Mouse (Mus musculus) cerebellum, adult 9-10 months (tissue): Measurements from ENCODE around the gene Rara.
"Not testable (repeated sequence)": the region's sequence is repeated elsewhere in the genome, so short reads cannot be mapped to it uniquely, and the experiment has no call there.

ENCODE experiments used
- DNase-seq: peaks from one replicate; pipeline ENCODE4 v3.0.0; 2022

The Rara gene

DNA sequence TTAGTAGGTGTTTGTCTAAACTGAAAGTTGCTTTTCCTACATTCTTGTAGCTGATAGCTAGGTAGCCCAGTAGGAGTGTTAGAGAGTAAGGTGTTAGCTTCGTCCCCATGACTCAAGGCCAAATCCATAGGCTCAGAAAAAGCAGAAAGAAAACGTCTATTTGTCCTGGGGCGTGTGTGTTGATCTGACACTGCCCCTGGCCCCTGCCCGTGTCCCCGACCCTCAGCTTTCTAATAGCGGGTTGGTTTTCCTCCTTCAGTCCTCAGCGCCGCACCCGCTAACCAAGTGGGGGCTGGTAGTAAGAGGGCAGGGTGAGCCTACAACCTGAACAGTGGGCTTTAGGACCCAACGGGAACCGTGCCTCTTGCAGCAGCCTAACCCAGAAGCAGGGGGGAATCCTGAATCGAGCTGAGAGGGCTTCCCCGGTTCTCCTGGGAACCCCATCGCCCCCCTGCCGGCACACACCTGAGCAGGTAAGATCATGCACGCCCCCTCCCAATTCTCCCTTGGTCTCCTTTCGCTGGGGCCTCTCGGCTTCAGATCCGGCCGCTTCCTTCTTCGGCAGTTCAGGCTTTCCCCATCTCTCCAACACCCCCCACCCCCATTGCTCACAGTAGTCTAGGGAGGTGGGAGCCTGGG lies at the start of gene Rara:
TSS of gene Rara (plus strand) at position 381 of the 639 bp plus-strand sequence.
- DNase-seq = peak; percentile 77

DNA sequence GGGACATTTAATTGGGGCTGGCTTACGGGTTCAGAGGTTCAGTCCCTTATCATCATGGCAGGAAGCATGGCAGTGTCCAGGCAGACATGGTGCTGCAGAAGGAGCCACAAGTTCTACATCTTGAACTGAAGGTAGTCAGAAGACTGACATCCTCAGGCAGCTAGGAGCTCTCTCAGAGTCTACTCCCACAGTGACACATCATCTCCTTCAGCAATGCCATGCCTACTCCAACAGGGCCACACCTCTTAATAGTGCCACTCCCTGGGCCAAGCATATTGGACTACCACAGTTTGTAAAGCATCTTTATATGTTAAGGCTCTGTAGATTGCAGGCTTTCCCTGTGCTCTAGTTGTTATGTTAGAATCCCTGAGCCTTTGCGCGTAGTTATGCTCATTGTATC lies 39.9 kb upstream of the Rara start:
- no peak for DNase-seq

DNA sequence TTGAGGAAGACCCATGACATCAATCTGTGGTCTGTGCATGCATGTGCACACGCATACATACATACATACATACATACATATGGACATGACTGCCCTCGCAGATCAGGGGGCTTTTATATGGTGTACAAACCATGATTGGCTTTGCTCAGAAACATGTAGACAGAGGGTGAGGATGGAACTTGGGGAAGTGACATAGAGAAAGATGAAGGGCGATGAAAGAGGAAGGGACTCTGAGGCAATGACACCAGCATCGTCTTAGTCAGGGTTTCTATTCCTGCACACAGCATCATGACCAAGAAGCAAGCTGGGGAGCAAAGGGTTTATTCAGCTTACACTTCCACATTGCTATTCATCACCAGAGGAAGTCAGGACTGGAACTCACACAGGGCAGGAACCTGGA lies 38.5 kb upstream of the Rara start:
- DNase-seq = no peak

DNA sequence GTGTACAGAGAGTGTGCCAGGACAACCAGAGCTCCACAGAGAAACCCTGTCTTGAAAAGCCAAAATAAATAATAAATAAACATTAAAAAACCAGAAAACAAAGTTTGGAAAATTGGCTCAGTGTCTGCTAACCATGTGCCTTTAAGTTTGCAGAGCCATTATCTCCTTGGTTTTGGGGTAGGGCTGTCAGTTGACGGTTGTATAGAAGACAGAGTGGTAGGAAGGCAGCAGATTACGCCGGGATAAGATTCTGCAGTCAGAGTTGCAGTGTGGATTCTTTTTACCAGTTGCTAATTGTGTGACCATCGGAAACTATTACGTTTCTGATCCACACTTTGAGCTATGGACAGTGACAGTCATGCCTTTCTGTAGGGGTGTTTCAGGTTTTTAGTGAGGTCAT lies 37.6 kb upstream of the Rara start:
- DNase-seq = no peak

DNA sequence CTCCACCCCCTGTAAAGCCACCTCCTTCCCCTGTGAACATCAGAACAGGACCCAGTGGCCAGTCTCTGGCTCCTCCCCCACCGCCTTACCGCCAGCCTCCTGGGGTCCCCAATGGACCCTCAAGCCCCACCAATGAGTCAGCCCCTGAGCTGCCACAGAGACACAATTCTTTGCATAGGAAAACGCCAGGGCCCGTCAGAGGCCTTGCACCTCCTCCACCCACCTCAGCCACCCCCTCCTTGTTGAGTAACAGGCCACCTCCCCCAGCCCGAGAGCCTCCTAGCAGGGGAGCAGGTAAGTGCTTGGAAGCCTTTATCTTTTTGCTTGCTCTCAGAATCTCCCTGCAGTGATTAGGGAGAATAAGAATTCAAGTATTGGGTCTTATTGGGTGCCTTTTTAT lies 35.2 kb upstream of the Rara start:
- DNase-seq = no peak

DNA sequence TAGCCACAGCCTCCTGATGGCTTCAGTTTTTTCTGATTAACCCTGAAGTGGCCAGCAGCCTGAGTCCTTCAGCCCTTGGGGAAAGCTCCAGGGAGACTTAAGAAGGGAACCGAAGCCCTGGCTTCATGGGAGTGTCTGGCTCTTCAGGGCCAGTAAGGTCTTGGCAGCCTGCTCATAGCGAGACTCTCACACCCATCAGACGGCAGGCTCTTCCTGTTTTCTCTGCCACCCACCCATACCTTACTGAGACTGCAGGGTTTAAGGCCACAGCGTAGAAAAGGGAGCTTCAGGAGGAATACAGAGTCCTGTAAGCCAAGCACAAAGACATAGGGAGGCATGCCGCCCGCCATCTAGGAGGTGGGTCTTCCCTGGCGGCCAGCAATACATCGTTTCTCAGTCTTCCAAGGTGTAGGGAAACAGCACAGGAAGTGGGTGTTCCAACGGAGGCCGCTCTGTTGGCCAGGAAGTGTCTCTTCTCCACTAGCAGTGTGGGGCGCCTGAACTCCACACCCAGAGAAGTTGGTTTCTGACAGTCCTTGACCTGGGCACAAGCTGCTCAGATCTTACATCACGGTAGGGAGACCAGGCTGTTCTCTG lies 27.0 kb upstream of the Rara start:
- no peak for DNase-seq

DNA sequence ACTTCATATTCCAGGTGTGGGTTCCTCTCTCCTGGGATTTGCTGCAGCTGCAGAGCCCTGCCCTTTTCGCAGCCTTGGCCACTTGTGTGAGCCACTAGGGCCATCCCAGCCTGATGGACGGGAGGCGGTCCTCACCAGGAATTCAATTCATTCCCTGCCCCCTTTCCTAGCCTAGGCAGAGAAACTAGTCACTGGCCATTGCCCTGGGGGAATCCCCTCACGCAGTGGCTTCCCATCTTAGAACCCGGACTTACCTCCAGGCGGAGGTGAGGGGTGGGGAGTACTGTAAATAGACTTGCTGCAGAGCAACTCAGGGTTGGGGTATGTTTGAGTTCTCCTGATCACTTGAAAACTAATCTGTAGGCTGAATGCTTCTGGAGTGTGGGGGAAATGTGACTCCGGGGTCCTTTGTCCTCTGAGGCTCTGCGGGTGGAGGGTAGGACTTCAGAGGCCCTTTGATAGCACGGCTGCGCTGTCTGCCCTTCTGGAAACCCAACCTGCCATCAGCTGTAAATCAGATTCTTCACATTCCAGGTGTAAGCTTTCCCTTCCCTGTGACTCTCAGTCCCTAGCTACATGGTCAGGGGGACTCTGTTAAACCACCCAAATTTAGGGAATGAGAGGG lies 24.9 kb upstream of the Rara start:
- DNase-seq = no peak

DNA sequence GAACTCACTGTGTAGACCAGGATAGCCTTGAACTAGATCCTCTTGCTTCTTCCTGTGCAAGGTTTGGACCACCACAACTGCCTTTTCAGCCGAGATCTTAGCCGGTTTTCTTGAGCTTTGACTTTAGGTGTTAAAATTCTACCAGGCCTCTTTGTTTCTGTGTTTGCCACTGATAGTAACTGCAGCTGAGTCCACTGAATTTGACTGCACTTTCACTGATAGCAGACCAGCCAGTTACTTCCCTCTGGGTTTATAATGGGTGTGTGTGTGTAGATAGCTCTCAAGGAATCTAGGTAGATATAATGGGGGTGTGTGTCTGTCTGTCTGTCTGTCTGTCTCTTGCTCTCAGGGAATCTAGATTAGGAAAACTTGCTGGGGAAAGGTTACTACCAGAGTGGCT lies 23.0 kb upstream of the Rara start:
- DNase-seq = no peak

DNA sequence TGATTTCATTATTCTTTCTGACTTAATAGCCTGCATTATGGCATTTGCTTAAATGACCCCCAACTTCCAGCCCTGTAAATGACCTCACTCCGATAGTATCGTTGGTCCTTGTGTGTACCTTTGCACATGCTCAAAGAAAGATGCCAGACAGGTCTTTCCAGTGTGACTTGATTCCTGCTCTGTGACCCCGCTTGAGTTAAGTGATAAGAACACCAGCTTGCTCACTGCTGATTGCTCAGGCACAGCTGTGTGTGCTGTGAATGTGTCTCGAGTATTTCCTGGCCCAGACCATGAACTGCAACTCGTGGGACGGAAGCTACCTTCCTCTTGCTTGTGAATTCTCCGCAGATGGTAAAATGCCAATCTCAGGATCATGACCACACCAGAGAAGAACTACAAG lies 22.6 kb upstream of the Rara start:
- DNase-seq = no peak

DNA sequence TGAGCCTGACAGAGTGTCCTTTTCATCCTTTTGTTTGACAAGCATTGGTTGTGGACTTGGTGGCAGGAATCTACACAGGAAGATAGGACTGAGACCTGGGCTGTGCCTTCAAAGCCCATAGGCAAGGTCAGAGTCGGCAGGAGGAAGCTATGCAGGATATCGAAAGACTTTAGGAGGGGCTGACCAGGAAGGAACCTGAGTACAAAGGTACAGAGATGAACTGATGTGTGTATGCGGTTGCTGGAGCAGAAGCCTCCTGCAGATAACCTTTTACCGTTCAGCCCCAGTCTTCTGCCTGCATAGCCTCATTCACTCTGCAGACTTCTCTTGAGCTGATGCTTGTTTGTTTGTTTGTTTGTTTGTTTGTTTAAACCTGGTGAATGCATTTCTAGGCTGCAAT lies 22.0 kb upstream of the Rara start:
- DNase-seq = no peak

DNA sequence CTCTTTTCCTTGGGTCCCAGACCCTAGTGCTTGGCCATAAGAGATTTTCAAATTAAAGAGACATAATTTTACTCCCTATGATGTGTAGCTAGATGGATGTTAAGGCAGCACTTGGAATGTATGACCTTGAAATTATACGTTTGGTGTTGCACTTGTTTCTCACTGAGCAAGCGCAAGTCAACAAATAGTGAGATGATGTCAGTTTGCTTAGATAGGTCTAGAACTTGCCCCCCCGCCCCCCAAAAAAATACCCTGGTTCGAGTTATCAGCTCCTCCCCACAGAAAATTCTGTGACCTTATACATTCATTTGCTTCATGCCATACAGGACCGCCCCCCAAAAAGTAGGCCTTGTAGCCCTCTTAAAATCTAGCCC lies 20.6 kb upstream of the Rara start:
- DNase-seq = no peak

DNA sequence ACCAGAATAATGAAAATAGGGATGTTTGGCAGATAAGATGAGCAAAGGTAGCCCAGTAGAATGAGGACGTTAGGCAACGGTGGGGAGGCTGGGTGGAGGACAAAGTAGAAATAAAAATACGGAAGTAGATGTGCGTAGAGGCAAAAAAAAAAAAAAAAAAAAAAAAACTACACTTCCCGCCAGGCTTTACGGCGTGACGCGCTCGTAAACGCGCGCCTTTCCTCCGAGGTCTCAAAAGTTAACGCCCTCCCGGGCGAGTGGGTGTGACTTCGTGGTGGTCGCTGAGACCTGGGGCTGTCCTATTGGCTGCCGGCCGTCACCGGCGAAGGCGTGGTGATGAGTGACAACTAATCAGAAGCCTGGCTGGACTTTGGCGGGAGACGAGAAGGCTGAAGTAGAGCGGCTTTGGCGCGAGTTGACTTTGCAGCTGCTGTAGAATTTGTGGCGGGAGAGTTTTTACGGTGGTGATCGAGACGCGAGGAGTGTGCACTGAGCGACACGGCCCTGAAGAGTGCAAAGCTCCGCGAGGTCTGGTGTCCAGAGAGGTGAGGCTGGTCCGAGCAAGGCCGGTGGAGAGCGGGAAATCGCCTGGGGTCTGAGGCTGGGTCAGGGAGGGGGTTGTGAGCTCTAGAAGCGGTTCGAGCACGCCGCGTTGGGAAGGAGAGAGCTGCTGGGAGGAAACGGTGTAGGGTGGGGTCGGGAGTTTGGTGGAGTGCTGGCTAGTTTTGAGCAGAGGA lies 20.0 kb upstream of the Rara start, which contains the start of gene Cdc6:
TSS of gene Cdc6 (plus strand) at position 365 of the 737 bp plus-strand sequence.
- DNase-seq = peak; percentile 92

DNA sequence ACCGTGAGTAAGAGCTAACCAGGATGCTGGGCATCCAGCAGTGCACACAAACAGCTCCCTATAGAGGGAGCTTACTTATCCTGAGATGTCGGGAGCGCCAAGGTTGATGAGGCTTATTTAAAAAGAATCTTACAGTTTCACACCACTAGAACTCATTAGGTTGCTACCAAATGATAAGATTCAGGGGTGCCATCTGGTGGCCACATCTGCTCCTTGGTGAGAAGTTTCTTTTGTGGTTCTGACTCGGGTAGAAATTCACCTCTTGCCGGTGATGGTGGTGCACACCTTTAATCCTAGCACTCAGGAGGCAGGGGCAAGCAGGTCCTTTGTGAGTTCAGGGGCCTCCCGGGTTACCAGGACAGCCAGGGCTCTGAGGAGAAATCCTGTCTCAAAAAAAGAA lies 18.0 kb upstream of the Rara start:
- DNase-seq = peak; percentile 75

DNA sequence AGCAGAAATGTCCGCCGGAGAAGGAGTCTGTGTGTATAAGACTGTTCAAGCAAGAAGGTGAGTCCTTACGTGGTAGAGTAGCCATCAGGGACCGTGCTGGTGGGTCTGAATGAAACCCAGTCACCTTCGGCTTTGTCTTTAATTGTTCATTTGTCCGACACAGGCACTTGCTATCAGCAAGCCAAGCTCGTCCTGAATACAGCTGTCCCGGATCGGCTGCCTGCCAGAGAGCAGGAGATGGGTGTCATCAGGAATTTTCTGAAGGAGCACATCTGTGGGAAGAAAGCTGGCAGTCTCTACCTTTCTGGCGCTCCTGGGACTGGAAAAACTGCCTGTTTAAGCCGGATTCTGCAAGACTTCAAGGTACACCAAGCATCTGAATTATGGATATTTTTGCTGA lies 17.2 kb upstream of the Rara start:
- no peak for DNase-seq

DNA sequence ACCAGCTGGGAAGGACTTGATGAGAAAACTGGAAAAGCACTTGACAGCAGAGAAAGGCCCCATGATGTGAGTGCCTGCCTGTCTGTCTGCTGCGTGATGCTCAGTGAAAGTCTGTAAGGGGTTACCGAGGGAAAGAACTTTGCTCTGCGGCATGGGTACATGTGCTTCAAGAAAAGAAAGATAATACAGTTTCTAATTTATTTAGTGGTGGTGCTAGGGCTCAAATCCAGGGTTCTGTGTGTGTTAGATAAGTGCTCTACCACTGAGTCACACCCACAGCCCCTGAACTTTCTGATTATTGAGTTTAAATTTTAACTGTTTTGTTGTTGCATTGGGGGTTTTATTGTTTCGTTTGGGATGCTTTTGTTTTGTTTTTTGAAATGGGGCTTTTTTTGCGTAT lies 16.1 kb upstream of the Rara start:
- no peak for DNase-seq

DNA sequence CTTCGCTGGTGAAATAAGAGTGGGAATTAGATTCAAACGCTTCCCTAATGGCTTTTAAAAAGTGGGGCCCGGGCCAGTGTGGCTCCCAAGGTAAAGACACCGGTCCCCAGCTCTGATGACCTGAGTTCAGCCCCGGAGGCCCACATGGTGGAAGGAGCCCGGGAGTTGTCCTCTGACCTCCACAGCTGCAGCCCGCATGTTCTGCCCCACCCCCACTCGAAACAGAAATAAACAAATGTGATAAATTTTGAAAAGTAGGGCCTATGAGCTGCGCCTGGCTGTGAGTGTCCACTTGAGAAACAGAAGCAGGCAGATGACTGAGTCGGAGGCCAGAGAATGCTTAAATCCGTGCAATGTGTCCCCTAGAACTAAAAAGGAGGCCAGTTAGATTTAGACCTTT lies 13.4 kb upstream of the Rara start:
- no peak for DNase-seq

DNA sequence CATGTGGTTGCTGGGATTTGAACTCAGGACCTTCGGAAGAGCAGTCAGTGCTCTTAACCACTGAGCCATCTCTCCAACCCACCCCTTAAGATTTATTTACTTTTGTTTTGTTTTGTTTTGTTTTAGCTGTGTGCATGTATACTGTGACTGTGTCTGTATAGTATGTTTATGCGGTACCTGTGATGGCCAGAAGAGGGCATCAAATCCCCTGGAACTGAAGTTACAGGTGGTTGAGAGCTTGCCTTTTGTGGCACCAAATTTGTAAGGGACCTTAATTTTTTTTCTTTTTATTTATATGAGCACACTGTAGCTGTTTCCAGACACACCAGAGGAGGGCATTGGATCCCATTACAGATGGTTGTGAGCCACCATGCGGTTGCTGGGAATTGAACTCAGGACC lies 11.2 kb upstream of the Rara start:
- not testable (repeated sequence) for DNase-seq

DNA sequence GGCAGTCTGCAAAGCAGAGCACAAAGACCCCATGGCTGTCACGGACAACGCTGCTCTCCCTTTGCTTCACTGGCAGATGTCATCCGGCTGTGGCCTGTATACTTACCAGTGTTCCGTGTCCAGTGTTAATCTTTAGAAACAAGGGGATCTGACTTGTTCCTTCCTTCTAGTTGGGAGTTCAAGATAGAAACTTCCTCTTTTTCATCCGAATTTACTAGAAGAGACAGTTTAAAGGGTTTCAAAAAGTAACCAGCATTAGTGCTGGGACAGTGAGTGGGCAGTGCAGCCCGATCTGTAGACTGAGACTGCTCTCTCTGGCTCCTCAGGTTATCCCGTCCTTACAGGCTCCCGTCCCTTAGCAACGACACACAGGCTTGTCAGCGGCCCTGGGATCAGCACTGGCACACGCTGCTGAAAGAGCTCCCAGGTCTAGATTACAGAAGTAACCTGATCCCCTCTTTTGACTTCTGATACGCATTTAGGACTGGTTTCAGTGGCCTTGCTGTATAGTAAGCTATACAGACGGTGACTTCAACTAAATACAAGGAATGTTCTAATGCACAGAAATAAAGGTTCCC lies 10.1 kb upstream of the Rara start:
- no peak for DNase-seq

DNA sequence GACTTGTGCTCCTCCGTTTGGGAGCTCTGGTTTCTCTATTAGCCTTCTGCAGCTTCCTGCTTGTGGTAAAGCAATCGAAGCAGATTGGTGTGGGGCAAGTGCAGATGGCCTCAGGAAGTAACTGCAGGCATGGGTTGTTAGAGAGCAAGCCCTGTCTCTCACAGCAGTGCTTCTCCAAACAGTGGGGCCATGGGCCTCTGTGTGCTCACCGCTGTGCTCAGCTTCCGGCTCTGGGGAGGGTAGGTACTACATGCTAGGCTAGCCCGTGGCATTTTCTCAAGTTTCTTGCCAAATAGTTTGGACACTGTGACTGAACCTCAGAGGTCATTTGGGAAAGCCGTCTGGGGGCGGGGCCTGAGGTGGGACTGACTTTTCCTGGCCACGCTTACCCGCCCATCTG lies 9.4 kb upstream of the Rara start:
- DNase-seq = no peak

DNA sequence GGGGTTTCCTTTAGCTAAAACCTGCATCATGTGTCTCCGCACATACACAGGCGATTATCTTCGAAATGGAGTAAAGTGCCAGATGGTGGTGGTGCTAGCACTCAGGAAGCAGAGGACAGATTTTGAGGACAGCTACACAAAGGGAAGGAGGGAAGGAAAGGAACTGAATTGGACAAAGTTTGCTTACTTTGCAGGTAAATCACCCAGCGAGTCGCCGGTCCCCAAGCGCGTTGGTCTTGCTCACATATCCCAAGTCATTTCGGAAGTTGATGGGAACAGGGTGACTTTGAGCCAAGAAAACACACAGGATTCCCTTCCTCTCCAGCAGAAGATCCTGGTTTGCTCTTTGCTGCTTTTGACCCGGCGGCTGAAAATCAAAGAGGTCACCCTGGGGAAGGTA lies 8.6 kb upstream of the Rara start:
- no peak for DNase-seq

DNA sequence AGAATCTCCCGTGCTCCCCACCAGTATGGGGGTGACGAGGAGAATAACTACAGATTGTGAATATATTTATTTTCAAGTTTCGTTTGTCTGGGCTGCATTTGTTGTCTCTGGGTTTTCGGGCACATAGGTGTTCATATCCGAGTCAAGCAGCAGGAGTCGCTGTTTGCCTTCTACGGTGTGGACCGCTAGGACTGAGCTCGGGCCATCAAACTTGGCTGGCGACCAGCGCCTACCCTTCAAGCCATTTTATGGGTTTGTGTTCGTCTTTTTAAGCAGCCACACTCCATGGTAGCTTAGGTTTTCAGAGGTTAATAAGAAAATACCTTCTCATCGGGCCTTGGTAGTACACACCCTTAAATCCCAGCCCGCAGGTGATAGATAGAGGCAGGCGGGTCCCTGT lies 5.8 kb upstream of the Rara start:
- DNase-seq = peak; percentile 62

DNA sequence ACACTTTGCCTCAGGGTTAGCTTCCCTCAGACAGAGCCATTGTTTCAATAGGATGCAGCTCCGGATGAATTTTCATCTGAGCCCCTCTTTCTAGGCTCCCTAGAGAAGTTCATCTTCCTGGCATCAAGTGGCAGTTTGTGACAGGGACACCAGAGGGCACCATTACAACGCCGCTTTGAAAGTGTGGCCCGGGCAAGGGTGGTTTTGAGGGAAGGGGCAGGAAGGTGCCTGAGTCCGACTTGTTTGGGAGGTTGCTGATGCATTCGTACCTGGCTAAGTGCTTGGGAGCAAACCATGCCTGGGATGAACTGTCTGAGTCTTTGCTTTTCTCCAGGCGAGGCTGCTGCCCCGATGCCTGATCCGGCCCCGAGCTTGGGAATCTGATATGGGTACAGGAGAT lies 5.3 kb upstream of the Rara start:
- DNase-seq = peak; percentile 73

DNA sequence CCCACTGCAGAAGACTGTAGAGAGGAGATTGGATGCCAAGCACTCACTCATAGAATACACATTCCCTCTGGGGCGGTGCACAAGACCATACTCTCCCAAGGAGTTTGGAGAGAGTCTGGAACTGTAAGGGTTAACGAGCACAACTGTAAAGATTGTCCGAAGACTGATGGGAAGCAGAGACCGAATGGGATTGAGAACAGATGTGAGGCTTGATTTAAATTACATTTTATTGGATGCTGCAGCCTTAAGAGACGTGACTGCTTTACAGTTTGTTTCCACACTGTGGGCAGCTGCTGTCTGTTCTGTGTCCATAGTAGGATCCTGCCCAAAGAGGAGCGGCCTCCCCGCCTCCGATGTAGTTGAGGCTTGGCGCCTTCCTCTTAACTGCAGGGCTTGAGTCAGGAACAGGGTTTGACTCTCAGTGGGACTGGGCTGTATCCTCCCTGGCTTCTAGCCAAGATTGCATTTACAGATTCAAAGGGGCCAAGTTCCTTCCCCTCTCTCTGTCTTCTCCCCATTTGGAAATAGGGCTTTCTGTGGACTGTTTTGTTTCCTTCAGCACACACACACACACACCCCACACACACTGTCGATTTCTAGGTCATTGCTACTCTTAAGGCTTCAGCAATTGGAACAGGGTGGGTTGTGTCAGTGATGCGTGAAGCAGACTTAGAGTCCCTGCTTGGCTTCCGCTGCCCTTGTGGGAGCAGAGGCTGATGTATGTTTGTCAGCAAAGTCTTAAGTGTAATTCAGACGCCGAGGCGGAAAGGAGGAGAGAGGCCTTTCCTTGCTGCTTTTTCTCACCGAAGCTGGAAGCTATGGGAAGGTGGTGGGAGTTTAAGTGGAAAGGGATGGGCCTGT lies 4.5 kb upstream of the Rara start:
- DNase-seq = peak; percentile 32
